Mouse (Mus musculus): ENCODE results near the gene Ptprk.

DNA sequence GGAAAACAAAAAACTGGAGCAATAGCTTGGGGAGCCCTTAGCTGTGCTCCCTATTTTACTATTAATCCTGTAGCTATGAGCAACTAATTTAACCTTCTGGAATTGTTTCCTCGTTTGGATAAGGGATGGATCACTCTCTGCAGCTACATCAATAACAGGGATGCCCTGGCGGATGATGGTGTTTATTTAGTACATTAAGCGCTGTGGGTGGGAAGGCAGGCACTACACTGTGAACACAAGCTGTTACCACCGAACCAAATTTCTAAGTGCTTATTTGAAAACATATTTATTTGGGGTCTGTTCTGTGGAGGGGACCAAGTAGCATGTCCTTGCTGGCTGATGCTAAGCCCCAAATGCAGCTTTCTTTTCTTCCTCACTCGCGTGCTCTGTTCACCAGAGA, 149.0 kb downstream of the Ptprk start:
- TF ChIP-seq EP300 (IDR thresholded peaks at IDR 0.05; ENCODE audit: insufficient read depth, low read depth, low read length) = no peak
- TF ChIP-seq CTCF (IDR thresholded peaks at IDR 0.05) = no peak
